Comparison of ENCODE assay signal across 10 mouse cellular contexts in the genomic region with DNA sequence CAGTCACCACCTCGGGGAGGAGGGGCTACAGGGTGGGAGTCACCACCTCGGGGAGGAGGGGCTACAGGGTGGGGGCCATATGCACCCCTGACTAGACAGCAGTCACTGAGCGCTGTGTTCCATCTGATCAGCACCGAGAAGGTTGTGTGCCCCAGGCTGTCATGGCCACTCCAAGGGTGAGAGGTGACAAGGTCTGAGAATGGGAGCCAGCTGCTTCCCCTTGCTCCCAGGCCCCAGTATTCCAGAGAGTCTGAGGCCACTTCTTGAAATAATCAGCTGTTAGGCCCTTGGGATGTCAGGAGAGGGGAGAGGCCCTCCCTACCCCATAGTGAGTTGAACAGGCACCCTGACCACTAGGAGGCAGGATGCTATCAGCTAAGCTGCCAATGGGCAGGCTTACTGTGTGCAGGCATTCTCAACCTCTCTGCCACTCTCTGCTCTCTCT. TPM values are rescaled to one million over a fixed set of nuclear protein-coding genes. Genes with fewer than 3 reads are reported as not detected.
DNase-seq lines count a peak whose midpoint lies in the region; ATAC-seq and TF ChIP-seq lines count a peak whose summit lies in the region.
"Had no signal": no experiment of that assay in that cellular context is flagged by ENCODE, and none has a peak within 500 bp of the region (broad histone marks: within the 10 kb centered on the region; RNA-seq: fewer than 3 reads in every experiment).

No protein-coding gene starts in this region.

- no peak for TF ChIP-seq POLR2A in cerebellum, adult 2 months (IDR thresholded peaks at IDR 0.05; ENCODE audit: borderline replicate concordance, insufficient read depth, low read length)
- no peak for TF ChIP-seq POLR2A in brain, embryonic 14.5 days (IDR thresholded peaks at IDR 0.05; ENCODE audit: borderline replicate concordance, extremely low read depth, insufficient read depth, insufficient read length, poor library complexity, severe bottlenecking)

- H3K4me2 ChIP-seq in limb, embryonic 12.5 days, result no peak overlapping the region
- no peak overlapping the region for H3K4me2 ChIP-seq in lung, embryonic 16.5 days (ENCODE audit: low read depth, low read length)

- H3K9me3 ChIP-seq in limb, embryonic 12.5 days, result no peaks in the 10 kb centered on the region
- H3K9me3 ChIP-seq in limb, embryonic 10.5 days (replicated peaks), result no peaks in the 10 kb centered on the region
- H3K9me3 ChIP-seq in lung, embryonic 16.5 days (ENCODE audit: control insufficient read depth, low read length), result no peaks in the 10 kb centered on the region

- TF ChIP-seq CTCF in cerebellum, adult 2 months (IDR thresholded peaks at IDR 0.05; ENCODE audit: borderline replicate concordance, insufficient read depth, low read depth, low read length), result 0 out of 2 replicates have a peak, but pooled peaks have one; percentile 5
- TF ChIP-seq CTCF in brain, embryonic 14.5 days (IDR thresholded peaks at IDR 0.05; ENCODE audit: borderline replicate concordance, extremely low read depth, insufficient read depth, insufficient read length), result peak; percentile 53; the same call in 1 of the 2 replicates

- no peaks in the 10 kb centered on the region for H3K4me1 ChIP-seq in cerebellum, adult 2 months (ENCODE audit: control insufficient read depth, insufficient read depth, low read length)
- H3K4me1 ChIP-seq in limb, embryonic 12.5 days (replicated peaks), result 0 out of 2 replicates have a peak, but pooled peaks cover 5% of the 10 kb centered on the region
- peaks cover 20% of the 10 kb centered on the region for H3K4me1 ChIP-seq in limb, embryonic 10.5 days
- H3K4me1 ChIP-seq in lung, embryonic 16.5 days (replicated peaks; ENCODE audit: control insufficient read depth, insufficient read depth, low read length), result no peaks in the 10 kb centered on the region
- H3K4me1 ChIP-seq: megakaryocyte, embryonic 14.5 days had no signal

- H3K27me3 ChIP-seq in cerebellum, adult 2 months (ENCODE audit: control insufficient read depth, insufficient read depth, low read length), result no peaks in the 10 kb centered on the region
- peaks cover 4% of the 10 kb centered on the region; the same call in 1 of the 2 replicates for H3K27me3 ChIP-seq in limb, embryonic 12.5 days
- no peaks in the 10 kb centered on the region for H3K27me3 ChIP-seq in limb, embryonic 10.5 days (ENCODE audit: low read depth, poor library complexity, severe bottlenecking)
- no peaks in the 10 kb centered on the region for H3K27me3 ChIP-seq in lung, embryonic 16.5 days (ENCODE audit: control insufficient read depth, insufficient read depth, low read depth, low read length)
- H3K27me3 ChIP-seq: CH12.LX; megakaryocyte, embryonic 14.5 days had no signal

- no peak overlapping the region for H3K4me3 ChIP-seq in cerebellum, adult 2 months (replicated peaks; ENCODE audit: insufficient read depth, low read depth, low read length)
- H3K4me3 ChIP-seq in limb, embryonic 12.5 days (replicated peaks), result no peak overlapping the region
- H3K4me3 ChIP-seq in limb, embryonic 10.5 days, result no peak overlapping the region
- H3K4me3 ChIP-seq in lung, embryonic 16.5 days (ENCODE audit: low read length), result no peak overlapping the region

- 53% methylated on average over 4 of the region's 4 CpGs for WGBS in cerebellum, adult 2 months
- WGBS in limb, embryonic 12.5 days, result 40% methylated on average over 4 of the region's 4 CpGs
- WGBS in limb, embryonic 10.5 days, result 49% methylated on average over 4 of the region's 4 CpGs
- 47% methylated on average over 4 of the region's 4 CpGs for WGBS in lung, embryonic 16.5 days

- H3K36me3 ChIP-seq in limb, embryonic 12.5 days, result no peaks in the 10 kb centered on the region
- no peaks in the 10 kb centered on the region for H3K36me3 ChIP-seq in limb, embryonic 10.5 days
- no peaks in the 10 kb centered on the region for H3K36me3 ChIP-seq in lung, embryonic 16.5 days (ENCODE audit: control insufficient read depth, insufficient read depth, low read length)

- H3K9ac ChIP-seq in limb, embryonic 12.5 days (replicated peaks), result no peak overlapping the region
- no peak overlapping the region for H3K9ac ChIP-seq in lung, embryonic 16.5 days (ENCODE audit: low read length)

- no peak overlapping the region for H3K27ac ChIP-seq in cerebellum, adult 2 months (ENCODE audit: insufficient read depth, low read length)
- H3K27ac ChIP-seq in limb, embryonic 12.5 days, result no peak overlapping the region
- no peak overlapping the region for H3K27ac ChIP-seq in limb, embryonic 10.5 days
- H3K27ac ChIP-seq in lung, embryonic 16.5 days (ENCODE audit: low read length), result no peak overlapping the region

- ATAC-seq in limb, embryonic 12.5 days (ENCODE audit: insufficient number of reproducible peaks, insufficient read depth, low FRiP score, low TSS enrichment, low read depth), result peak; percentile 56; the same call in 1 of the 2 replicates
- ATAC-seq in lung, embryonic 16.5 days (ENCODE audit: low read depth), result peak; percentile 49; the same call in 1 of the 2 replicates
- ATAC-seq in megakaryocyte, adult 5-6 weeks (ENCODE audit: poor library complexity, severe bottlenecking), result no peak

- DNase-seq in cerebellum, adult 2 months, result peak in 1 of 2 experiments; percentile 7
- DNase-seq in cerebellum, postnatal 25 days, result no peak
- no peak for DNase-seq in limb, embryonic 10.5 days (ENCODE audit: low spot score)
- peak; percentile 24 for DNase-seq in brain, embryonic 14.5 days (ENCODE audit: low read depth)
- DNase-seq in adrenal gland, adult 2 months, result no peak

RNA-seq across cellular contexts. Expression of gene Gm12689, which starts 46.8 kb away (rescaled TPM):
- 3.0 and 3.6 TPM in 2 replicates for polyA plus RNA-seq in cerebellum, adult 2 months (2012; rRNA removed)
- 0.30 and 0.31 TPM in 2 replicates for polyA plus RNA-seq in limb, embryonic 12.5 days (2016; fragmentation: Nextera tagmentation; extraction: Ambion mirVana)
- polyA plus RNA-seq in limb, embryonic 10.5 days (2016; fragmentation: Nextera tagmentation; extraction: Ambion mirVana), result 0.11 and 0.18 TPM in 2 replicates
- 1.3 and 1.5 TPM in 2 replicates for polyA plus RNA-seq in brain, embryonic 14.5 days (2012; rRNA removed)
- 0.18 and 0.25 TPM in 2 replicates for polyA plus RNA-seq in lung, embryonic 16.5 days (2015; fragmentation: Nextera tagmentation; extraction: Ambion mirVana)
- under 1 TPM; 0.28 to 0.40 TPM for total RNA-seq in adrenal gland, adult 2 months (2021)
- polyA plus RNA-seq in adrenal gland, adult 2 months (2012; rRNA removed), result 0.13 and 0.22 TPM in 2 replicates
- 1.9 TPM in 2 replicates for total RNA-seq in megakaryocyte, adult 5-6 weeks (2015)
- 0.22 and 0.73 TPM in 2 replicates for total RNA-seq in megakaryocyte, adult 5-6 weeks (2017)
- total RNA-seq: CH12.LX had no signal
